Mouse (Mus musculus) lung, postnatal 0 days (tissue): ENCODE results near the gene Tmem190.

Source experiments
- CTCF ChIP-seq: IDR thresholded peaks from 2 replicates; pipeline ENCODE4 v1.5.1; 2016; ENCODE audit warnings: antibody characterized with exemption, mild to moderate bottlenecking
- EP300 ChIP-seq: IDR thresholded peaks from 2 replicates; pipeline ENCODE4 v1.6.1; 2016; ENCODE audit warnings: antibody characterized with exemption, mild to moderate bottlenecking, control low read depth

GRCm38 (mm10) chr7:4740309-4740727, 42.4 kb upstream of the Tmem190 start:
- no peak for TF ChIP-seq CTCF
- no peak for TF ChIP-seq EP300
